Mouse (Mus musculus) gastrocnemius, postnatal 4 days (tissue): ENCODE data around the gene Ppp1r15b. TPM values are rescaled to one million over a fixed set of nuclear protein-coding genes. Genes with fewer than 3 reads are reported as not detected.

Experiments
- DNase-seq, 2 experiments: peaks; one replicate each; pipeline ENCODE4 v3.0.0; 2021 to 2022; ENCODE audit warnings: low spot score in 2 of 2, mixed read lengths in 2 of 2
- total RNA-seq, 2 experiments: library from RNA; stranded (reverse); gene quantifications; 2 replicates each; pipeline ENCODE4 v1.2.3; 2021

Ppp1r15b gene
- total RNA-seq, 2 experiments from 2014 or later = 46.0 to 49.1 TPM

DNA sequence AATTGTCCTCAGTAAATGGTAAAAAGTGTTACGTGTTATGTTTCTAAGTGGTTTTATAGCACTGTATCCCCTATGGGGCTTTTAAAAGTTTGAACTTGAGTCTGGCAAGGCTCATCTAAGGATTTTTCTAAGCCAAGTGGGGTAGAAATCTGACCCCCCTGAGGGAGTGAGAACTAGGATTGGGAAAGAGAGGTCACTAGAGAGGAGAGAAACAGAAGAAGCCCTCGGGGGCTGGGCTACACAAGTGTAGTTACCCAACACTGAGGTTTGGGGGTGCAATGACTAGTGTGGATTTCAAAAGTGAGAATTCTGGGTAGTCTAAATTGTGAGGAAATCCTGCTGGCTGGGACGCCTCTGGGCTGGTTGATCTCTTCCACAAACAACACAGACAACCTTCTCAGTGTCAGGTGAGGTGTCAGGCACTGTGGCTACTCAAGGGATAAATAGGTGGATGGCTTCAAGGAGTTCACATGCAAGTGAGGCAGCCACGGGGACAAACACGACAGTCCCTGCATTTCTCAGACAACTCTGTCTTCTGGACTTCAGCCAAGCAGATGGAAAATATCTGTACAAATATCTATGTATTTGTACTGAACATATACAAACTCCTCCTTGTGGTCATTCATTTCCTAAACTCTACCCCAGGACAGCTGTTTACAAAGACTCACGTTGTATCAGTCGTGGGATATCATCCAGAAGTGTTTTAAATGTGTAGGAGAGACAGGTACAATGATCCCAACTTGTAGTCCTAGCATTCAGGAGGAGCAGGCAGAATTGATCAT lies 10.8 kb upstream of the Ppp1r15b start:
- DNase-seq = no peak

DNA sequence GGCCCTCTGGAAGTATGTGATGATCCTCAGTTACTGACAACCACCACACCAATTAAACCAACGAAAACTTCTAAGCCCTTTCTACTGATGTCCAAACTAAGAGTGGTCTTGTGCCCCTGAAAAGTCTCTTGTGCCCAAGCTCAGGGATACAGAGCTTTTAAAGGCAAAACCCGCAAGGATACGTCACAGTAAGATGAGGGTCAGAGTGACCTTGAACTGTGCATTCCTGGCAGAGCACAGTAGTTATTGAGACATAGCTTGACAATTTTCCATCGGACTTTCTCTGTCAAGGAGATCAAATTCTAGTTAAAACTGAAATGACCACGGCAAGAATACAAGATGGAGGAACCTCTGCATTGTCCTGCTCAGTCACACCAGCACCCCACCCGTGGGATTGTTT lies 9.7 kb upstream of the Ppp1r15b start:
- DNase-seq = no peak

DNA sequence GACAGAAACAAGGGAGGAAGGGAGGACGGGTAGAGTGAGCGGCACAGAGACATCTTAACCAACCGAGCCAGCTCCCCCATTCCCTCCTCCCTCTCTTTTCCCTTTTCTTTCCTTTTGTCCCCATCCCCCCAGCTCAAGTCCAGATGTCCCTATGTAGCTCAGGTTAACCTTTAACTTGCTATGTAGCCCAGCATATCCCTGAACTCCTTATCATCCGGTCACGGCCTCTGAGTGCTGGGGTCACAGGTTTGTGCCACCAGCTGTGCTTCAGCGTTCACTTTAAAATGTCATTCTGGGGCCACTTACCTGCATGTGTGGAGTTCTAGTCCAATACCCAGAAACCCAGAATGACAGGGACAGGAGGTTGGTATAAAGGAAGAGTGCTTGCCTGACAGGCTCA lies 6.8 kb upstream of the Ppp1r15b start:
- no peak for DNase-seq

DNA sequence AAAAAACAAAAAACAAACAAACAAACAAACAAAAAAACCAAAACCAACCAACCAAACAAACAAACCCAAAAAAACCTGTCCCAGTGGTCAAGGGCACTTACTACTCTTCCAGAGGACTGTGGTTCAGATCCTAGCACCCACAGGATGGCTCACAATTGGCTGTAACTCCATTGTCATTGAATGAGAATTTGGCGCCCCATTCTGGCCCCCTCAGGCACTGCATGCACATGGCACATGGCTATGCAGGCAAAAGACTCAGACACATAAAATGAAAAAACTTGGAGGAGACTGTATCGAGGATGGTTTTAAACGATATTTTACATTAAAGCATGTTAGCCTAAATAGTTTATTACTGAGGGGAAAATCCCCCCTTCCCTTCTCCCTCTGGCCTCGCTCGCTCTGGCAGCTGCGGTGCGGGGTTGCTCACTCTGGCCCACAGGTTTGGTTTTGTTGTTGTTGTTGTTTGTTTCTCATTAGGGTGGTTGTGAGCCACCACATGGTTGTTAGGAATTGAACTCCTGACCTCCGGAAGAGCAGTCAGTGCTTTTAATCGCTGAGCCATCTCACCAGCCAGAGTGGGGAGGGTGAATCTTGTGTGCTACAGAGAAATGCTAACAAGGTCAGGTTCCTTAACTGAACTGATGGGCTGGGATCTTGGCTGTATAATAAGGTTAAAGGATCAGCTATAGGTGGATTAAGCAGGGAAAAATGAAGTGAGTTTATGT lies 5.1 kb upstream of the Ppp1r15b start:
- DNase-seq = no peak

DNA sequence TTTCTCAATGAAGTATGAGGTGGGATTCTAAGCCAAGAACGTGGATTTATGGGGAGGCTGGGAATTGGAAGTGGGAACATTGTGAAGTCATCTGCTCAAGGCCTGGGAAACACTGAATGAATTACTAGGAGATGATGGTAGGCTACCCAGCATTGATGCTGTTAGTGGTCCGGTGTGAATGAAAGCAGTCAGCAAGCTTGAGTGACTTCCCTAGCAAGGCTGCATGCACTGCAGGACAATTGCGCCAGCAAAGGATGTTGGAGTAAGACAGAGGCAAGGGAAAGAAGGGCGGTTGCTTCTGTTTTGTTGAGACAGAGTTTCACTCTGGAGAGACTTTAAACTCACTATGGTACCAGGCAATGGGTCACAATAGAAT lies 4.6 kb upstream of the Ppp1r15b start:
- no peak for DNase-seq

DNA sequence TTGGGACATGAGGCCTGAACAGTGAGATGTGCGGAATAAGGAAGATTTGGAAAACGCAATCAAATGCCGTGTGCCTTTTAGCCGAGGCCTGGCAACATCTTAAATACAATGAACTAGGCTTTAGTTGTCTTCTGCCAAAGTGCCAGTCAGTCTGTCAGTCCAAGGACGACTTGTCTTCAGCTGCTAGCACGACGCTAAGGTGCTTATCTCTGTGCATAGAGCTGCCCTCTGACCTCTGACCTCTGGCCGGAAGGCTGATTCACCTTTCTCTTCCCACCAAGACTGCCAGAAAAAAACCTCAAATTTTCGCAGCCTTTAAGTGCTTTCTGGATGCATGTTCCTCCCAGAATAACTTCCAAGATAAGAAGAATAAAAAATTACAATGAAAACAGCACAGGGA lies 3.6 kb upstream of the Ppp1r15b start:
- no peak for DNase-seq

DNA sequence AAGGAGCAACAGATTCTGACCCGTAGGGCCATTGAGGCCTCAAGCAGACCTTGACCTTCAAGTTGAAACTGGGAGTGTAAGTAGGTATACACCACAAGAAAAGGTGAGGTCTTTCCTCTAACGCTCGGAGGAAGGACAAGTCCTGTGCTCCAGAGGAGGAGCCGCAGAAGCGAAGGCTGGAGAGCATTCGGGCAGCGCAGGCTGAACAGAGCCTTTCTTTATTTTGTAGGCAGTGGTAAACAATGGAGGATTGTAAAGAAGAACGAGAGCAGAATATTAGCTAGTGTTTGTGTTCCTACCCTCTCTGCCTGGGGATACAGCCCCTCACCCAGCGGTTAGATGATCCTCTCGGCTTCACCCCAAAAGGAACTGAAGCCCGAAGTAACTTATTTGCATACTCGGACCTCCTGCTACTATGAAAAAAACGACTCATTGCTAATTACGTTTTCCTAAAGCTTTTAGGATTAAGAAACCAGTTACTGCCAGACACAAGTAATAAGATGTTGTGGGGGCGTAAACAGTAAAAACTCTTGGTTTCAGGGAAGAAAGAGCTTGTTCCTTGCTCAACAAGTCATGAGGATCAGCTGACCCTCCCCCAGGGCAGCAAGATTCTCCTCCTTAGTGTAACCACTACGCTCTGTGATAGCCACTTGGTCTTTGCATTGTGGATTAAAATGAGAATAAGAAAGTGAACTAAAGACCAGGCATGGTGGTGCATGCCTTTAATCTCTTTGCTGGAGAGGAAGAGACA lies 1.3 kb upstream of the Ppp1r15b start:
- no peak for DNase-seq

DNA sequence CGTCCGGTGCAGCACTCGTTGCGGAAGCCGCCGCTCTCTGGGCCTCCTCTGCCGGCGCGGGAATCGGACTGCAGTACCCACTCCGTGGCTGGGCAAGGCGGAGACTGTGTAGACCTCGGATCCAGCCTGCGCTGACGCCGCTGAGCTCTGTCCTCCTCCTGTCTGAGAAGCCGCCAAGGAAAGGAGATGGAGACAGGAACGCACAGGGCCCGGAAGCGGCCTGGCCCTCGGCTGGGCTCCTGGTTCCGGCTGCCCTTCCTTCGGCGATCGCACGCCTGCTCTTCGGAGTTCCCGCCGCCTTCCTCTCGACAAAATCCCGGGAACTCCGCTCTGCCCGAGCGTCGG lies 590 bp downstream of the Ppp1r15b start:
- DNase-seq = no peak

DNA sequence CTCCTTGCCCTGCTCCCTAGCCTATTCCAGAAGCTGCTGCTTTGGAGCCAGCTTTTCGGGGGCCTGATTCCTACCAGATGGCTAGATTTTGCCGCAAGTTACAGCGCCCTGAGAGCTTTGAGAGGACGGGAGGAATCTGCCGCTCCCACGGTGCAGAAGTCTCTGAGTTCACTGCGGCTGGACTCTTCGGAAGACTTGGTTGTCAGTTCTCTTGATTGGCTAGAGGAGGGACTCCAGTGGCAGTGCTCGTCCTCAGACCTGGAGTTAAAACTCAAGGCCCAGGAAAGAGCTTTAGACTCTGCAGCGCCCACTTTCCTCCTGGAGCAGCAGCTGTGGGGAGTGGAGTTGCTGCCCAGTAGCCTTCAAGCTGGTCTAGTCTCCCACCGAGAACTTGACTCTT lies 993 bp downstream of the Ppp1r15b start:
- no peak for DNase-seq

DNA sequence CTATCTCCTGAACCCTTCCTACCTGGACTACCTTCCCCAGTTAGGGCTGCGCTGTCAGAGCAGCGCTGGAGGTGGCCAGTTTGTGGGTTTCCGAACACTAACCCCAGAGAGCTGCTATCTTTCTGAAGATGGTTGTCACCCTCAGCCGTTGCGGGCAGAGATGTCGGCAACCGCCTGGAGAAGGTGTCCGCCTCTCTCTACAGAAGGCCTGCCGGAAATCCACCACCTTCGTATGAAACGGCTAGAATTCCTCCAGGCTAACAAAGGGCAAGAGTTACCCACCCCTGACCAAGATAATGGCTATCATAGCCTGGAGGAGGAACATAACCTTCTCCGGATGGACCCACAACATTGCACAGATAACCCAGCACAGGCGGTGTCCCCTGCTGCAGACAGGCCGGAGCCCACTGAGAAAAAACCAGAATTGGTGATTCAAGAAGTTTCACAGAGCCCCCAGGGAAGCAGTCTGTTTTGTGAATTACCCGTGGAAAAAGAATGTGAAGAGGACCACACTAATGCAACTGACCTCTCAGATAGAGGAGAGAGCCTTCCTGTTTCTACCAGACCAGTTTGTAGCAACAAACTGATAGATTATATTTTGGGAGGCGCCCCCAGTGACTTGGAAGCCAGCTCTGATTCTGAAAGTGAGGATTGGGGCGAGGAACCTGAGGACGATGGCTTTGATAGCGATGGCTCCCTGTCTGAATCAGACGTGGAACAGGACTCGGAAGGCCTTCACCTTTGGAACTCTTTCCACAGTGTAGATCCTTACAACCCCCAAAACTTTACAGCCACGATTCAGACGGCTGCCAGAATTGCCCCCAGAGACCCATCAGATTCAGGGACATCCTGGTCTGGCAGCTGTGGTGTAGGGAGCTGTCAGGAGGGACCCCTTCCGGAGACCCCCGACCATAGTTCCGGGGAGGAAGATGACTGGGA lies 1.7 kb downstream of the Ppp1r15b start:
- DNase-seq = no peak

DNA sequence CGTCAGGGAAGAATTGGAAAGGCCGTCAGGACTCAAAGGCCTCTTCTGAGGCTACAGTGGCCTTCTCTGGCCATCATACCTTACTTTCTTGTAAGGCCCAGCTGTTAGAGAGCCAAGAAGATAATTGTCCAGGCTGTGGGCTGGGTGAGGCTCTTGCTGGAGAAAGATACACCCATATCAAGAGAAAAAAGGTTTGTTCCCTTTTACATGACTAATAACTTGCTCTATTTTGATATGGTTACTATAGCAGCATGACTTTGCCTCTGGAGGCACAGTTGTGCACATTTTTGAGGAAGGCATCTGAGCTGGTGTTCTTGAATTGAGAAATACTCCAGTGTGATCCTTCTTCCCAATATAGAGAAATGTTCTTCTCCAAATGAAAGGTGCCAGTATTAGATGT lies 2.5 kb downstream of the Ppp1r15b start:
- no peak for DNase-seq

DNA sequence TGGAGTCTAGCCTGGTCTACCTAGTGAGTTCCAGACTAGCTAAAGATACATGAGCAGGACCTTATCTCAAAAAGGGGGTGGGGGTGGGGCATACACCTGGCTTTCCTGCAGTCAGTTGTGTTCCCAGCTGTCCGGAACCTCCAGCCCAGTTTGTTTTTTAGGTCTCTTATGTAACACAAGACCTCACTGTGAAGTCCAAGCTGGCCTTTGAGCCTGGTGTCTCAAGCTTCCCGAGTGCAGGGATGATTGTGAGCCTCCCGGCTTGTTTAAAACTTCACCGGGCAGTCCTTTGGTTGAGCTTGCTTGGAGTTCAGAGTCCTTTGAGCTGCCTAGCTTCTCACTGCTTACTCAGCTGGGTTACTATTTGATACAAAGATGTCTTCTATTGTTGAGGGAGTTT lies 3.1 kb downstream of the Ppp1r15b start:
- DNase-seq = no peak

DNA sequence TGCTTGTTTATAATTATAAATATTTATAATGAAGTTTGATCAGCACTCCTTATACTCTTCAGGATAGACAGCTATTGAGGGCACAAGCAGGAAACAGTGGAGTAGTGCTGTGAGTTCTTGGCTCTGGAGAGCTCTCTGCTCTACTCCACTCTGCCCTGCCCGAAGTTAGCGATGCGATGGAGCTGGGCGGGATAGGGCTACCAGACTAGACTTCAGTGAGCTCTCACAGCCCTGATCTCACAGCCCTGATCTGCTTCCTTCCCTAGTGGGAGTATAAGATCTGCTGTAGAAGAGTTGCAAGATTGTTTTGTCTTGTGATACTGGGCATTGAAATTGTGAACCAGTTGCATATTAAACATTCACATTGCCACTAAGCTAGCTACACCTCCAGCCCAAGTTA lies 3.9 kb downstream of the Ppp1r15b start:
- no peak for DNase-seq

DNA sequence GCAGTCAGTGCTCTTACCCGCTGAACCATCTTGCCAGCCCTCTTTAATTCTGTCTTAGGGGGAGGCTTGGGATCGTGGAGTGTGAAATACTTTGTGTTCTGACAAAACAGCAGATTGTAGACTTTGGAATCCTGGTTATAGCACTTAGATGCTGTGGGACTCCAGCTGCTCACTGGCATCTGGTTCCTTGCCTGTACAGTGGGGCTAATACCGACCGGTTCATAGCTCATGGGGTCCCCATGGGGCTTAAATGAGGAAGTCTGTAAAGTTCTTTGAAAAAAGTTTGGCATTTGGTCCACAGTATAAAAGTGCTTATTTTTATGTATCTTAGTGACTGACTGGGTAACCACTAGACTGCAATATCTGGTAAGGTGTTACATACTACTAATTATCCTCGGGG lies 4.9 kb downstream of the Ppp1r15b start:
- DNase-seq = no peak

DNA sequence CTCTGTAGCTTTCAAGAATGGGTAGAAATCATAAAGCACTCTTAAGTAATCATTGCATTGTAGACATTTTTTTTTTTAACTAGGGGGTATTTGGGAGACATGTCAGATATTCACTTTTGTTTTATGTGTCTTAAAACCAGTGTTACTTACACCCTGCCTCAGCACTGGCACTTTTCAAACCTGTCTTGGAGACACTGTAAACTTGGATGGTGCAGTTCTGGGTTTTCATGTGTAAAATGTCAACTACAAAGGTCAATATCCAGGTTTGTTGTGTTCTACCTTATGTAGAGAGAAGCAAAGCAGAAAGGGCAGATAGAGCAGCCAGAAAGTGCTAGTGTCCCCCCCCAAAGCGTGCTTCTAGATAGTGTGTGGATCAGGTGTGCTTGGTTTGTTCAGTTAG lies 7.5 kb downstream of the Ppp1r15b start:
- DNase-seq = no peak

DNA sequence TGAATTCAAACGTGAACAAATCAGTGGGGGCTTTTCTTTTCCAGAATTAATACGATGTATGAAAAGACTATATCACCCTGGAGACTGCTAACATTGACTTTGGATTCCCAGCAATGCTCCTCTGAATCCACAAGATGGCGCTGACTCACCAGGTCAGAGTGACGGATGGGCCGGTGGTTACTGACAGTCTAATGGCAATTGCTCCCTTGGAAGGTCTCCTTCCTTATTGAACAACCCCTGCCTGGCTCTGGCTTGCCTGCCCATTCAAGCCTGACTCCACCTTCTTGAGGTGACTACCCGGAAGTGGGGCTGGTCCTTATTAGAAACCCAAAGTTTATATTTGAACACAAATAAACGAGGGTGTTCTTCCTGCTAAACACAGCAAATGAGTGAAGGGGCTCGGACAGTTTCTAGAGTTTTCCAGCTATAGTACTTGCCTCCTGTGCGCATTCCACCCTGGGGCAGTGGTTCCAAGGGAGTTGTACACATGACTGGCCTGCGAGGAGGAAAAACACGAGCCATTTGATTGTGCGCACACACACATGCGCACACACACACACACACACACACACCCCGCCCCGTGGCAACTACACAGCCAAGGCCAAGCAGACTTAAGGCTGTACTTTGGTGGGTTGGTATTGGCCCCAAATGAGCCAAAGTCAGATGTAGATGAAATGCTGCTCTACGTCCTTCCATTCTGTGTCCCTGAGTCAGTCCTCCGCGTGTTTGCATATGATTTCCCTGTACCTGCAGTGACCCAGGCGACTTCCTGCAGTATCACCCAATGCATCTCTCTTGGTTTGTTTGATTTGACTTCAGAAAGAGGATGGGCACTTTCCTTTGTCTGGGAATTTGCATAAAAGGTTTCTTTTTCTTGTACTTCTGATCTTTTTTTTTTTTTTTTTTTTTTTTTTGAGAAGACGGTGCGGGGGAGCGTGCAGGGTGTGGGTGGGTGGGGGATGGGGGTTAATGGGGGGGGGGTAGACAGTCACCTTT lies 15.4 kb downstream of the Ppp1r15b start:
- DNase-seq = no peak

DNA sequence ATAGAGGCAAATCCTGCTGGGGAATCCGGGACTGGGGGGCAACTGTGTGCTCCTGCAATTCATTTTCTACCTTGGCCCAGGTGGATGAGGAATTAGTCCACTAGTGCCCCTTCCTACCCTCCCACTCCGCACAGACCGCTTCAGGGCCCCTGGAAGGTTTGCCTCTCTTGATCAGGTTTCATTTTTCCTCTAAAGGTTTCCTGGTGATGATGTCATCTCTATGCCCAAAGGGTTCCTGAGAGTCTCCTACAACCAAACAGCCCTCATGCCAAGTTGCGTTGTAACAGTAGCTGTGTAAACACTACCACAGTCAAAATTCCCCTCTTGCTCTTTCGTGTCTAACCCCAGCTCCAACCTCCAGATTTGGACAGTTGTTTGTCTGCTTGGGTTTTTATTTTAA lies 16.4 kb downstream of the Ppp1r15b start:
- no peak for DNase-seq

DNA sequence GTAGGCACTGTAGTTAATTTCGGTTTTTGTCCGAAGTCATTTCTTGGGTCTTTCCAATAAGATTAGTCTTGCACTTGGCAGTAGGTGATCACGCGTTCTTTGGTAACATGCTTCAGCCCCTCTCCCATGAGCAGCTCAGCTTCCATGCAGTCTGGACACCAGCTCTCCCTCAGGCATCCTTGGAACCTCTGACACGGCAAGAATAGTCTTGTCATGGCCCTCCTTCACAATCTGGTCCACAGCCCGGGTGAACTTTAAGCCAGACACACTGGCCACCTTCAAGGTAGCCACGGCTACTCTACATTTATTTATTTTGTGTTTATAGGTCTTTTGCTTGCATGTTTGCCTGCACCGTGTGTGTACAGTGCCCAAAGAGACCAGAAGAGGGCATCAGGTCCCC lies 17.2 kb downstream of the Ppp1r15b start:
- DNase-seq = no peak

DNA sequence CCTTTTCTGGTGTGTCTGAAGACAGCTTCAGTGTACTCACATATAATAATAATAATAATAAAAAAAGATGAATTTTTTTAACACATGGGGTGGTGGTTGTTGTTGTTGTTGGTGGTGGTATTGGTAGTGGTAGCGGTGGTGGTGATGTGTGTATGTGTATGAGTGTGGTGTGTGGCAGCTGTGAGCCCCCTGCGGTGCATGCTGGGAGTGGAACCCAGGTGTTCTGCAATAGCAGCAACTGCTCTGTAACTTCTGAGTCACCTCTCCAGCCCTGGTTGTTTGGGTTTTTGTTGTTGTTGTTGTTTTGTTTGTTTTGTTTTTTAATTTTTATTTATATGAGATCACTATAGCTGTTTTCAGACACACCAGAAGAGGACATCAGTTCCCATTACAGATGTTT lies 19.6 kb downstream of the Ppp1r15b start:
- DNase-seq = no peak

DNA sequence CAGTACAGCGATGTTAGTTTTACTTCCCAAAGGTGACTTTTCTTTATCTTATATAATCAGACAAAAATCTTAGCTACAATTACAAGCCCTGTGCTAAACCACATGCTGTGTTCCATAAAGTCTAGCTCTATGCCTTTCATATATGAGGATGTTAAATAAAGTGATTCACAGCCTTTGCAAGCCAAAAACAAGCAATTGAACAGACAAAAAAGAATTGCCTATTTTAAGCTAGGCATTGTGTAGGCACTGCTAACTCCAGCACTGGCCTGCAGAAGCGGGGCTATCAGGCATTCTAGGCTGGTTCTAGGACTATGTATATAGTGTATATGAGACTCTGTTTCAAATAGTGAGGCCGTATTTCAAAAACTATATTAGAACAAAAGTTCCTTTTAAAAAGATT lies 21.3 kb downstream of the Ppp1r15b start:
- no peak for DNase-seq
